Mouse (Mus musculus) cerebral cortex, adult 2 months (tissue): Measurements from ENCODE around the gene Il25.

Experiments
- WGBS: fragments of 180-500 bp; shearing (Covaris S2); methylation state at CpG from one replicate; pipeline ENCODE4 v1.1.7; 2018; 5-methylcytosine and 5-hydroxymethylcytosine counted together

Gene Il25

GRCm38 (mm10) chr14:54953664-54954206 lies 21.2 kb downstream of the Il25 start:
- 87% methylated on average over 8 of the region's 8 CpGs for WGBS

DNA sequence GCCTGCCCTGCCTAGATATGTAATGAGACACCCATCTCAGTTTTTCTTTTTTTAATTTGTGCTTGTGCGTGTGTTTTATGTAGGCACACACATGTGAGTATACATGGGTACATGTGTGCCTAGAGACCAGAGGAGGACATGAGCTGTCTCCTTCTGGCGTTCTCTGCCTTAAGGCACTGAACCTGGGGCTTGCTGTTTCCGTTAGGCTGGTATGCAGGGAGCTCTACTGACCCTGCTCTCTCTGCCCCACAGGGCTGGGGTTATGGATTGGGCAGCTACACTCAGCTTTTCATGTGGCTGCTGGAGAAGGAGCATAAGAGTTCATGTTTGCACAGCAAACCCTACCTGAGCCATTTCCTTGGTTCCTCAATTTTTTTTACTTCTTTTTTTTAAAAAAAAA lies 22.0 kb downstream of the Il25 start:
- 95% methylated on average over 3 of the region's 3 CpGs for WGBS

GRCm38 (mm10) chr14:54955481-54955880 lies 23.0 kb downstream of the Il25 start:
- WGBS, result 91% methylated on average over 3 of the region's 3 CpGs

- 88% methylated on average over 9 of the region's 9 CpGs for WGBS
These were observed 24.0 kb downstream of the Il25 start for GRCm38 (mm10) chr14:54956533-54956932.

DNA sequence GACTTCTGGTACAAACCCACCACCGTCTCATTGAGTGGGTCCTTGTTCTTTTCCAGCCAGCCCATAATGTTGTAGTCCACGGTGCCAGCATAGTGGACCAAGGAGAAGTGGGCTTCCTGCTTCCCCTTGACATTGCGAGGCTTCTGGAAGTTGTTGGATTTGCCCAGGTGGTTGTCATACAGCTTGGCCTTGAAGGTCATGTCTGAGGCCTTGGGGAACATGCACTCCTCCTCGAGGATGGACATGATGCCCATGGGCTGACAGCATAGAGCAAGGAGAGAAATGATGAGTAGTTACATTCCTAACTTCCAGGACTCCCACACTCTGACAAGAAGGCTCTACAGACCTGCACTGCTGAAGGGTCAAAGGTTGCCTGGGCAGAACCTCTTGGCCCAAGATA lies 26.0 kb downstream of the Il25 start:
- 90% methylated on average over 4 of the region's 4 CpGs for whole genome bisulfite sequencing

DNA sequence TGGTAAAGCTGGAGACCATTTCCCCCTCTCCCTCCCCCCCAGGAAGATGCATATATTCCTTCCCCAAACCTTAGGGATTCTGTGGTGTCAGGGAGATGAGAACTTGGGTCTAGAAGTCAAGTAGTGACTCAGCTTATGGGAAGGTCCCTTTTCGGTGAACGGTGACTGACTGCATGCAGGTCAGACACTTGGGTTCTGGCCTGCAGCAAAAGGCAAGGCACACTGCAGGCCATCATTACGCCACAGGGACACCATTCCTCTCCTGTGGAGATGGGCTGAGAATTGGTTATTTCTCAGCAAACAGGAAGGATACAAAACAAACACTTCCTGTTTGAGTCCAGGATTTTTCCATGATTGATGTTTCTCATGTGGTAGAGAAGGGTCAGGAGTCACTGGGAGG lies 26.7 kb downstream of the Il25 start:
- 91% methylated on average over 3 of the region's 3 CpGs for WGBS

DNA sequence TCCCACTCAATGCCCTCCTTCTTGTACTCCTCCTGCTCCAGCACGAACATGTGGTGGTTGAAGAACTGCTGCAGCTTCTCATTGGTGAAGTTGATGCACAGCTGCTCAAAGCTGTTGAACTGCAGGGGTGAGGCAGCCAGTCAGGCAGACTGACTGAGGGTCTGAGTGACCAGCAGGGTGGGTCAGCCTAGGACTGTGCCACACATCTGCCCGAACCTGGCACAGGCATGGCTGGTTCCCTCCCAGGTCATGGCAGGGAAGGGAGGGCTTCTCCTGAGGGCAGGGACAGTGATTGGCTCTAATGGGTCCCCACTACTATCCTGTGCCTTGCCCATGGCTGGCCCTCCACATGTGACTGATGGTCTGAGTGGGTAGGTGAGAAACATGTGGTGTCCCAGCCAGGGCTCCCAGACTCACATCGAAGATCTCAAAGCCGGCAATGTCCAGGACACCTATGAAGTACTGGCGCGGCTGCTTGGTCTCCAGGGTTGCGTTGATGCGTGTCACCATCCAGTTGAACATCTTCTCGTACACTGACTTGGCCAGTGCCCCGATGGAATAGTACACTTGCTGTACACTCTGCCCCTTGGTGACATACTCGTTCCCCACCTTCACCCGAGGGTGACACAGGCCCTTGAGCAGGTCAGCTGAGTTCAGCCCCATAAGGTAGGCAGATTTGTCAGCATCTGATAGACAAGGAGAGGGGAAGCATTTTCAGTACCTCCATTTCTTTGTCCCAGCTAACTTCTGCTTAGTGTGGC lies 27.5 kb downstream of the Il25 start:
- WGBS, result 91% methylated on average over 12 of the region's 12 CpGs

DNA sequence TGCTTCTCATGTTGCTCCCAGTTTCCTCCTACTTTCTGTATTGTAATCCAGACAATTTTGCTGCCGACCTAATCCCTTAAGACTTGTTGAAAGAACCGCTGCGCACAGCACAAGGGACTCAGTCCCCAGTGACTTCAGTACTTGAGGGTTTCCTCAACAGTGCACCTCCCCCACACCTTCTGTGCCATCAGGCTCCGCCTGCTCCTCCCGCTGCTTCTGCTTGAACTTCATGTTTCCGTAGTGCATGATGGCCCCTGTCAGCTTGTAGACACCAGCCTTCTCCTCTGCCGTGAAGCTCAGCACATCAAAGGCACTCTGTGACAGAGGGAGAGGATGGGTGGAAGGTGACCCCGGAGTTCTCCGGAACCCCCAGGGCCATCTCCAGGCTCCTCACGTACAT lies 28.3 kb downstream of the Il25 start:
- WGBS, result 61% methylated on average over 10 of the region's 10 CpGs

DNA sequence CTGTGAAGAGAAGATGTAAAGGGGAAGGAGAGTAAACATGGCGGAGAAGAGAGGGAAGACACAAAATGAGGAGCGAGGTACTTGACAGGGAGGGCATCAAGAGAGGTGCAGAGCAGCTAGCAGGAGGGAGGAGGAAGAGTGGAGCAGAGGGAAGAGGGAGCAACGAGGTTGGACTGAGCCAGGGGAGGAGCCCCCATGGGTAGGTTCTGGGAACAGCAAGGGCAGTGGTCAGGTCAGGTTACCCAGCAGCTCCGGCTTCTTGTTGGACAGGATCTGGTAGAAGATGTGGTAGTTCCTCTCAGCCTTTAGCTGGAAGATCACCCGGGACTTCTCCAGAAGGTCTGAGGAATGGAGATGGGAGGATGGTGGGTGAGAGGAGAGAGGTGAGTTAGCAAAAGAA lies 29.0 kb downstream of the Il25 start:
- WGBS, result 90% methylated on average over 5 of the region's 5 CpGs

- 88% methylated on average over 7 of the region's 7 CpGs for WGBS
These were observed 30.2 kb downstream of the Il25 start for GRCm38 (mm10) chr14:54962714-54963113.

- 91% methylated on average over 11 of the region's 11 CpGs for WGBS
These were observed 31.2 kb downstream of the Il25 start for GRCm38 (mm10) chr14:54963727-54964126.

DNA sequence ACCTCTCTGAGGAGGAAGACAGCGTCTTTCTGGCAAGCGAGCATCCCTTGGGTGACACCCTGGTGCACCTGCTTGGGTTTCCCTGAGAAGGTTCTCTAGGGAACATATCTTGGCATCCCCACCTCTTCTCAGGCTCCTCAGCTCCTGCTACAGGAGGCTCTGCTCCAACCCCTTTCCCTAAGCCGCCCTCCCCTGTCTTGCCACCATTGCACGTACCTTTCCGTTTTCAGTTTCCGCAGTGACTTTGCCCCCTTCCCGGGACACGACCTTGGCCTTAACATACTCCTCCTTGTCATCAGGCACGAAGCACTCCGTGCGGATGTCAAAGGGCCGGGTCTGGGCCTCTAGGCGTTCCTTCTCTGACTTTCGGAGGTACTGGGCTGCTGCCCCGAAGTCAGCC lies 32.5 kb downstream of the Il25 start:
- WGBS, result 89% methylated on average over 15 of the region's 15 CpGs

DNA sequence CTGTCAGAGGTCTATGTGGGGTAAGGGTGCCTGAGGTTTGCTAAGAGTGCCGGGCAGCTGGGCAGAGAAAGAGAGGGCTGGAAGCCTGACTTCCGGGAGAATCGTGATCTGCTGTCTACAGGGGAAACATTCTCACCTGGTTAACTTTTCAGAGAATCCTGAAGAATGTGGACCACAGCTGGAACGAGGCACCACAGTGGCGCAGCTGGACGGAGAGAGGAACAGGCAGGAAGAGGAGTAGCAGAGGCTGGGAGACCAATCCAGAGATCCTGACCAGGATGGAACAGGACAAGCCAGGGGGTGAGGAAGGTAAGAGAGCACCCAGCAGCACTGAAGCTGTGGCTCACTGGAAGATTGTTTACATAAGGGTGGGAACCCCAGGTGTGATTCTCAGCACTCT lies 33.1 kb downstream of the Il25 start:
- WGBS, result 83% methylated on average over 6 of the region's 6 CpGs

- 78% methylated on average over 7 of the region's 7 CpGs for WGBS
These were observed 34.0 kb downstream of the Il25 start, which contains the start of gene Myh6 for GRCm38 (mm10) chr14:54966320-54966977. Gene Myh6 (minus strand): TSS chr14:54966927.

- 85% methylated on average over 3 of the region's 3 CpGs for WGBS
These were observed 35.4 kb downstream of the Il25 start for GRCm38 (mm10) chr14:54967874-54968273.

DNA sequence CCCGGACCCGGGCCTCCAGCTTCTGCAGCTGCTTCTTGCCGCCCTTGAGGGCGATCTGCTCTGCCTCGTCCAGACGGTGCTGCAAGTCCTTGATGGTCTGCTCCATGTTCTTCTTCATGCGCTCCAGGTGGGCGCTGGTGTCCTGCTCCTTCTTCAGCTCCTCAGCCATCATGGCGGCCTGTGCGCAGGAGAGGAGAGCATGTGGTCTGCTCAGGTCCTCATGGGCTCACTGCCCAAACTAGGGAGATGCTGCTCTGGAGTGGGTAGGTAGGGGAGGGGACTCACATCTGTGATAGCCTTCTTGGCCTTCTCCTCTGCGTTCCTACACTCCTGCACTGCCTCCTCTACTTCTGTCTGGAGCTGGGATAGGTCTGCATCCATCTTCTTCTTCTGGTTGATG lies 40.3 kb downstream of the Il25 start:
- 94% methylated on average over 11 of the region's 11 CpGs for WGBS

- WGBS, result 64% methylated on average over 6 of the region's 6 CpGs
These were observed 41.7 kb downstream of the Il25 start for GRCm38 (mm10) chr14:54974068-54974791.

GRCm38 (mm10) chr14:54976633-54977032 lies 44.1 kb downstream of the Il25 start, which contains the start of gene Gm17428:
Gene Gm17428 (plus strand): TSS chr14:54976933.
- WGBS, result 73% methylated on average over 1 of the region's 1 CpGs

DNA sequence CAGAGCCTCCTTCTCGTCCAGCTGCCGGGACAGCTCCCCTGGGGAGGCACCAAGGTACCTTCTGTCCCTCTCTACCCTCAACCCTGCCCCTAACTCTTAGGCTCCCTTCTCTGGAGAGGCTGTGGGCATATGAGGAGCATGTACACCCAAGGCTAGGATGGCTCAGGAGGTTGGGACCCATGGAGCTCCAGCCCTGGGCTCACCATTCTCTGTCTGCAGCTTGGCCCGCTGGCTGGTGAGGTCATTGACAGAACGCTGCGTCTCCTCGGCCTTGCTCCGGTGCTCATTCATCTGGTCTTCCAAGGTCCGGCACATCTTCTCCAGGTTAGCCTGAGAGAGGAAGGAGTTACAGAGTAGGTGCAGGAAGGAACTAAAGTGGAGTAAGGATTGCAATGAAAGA lies 46.2 kb downstream of the Il25 start:
- 92% methylated on average over 8 of the region's 8 CpGs for WGBS

DNA sequence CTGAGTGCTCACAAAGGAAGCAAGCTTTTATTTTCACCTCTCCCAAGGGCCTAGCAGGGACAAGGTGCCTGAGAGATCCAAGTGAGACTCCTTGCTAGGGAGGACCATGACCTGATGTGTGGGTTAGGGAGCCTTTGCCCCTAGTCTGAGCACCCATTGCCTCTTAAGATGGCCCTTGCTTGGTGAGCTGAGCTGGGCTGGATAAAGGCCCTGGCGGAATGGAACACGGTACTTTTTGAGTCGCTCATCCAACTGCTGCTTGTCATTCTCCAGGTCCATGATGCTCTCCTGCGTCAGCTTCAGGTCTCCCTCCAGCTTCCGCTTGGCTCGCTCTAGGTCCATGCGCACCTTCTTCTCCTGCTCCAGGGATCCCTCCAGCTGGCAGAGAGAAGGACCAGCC lies 49.4 kb downstream of the Il25 start:
- WGBS, result 97% methylated on average over 7 of the region's 7 CpGs
